12 mouse cellular contexts compared by ENCODE assay signal in the genomic region with DNA sequence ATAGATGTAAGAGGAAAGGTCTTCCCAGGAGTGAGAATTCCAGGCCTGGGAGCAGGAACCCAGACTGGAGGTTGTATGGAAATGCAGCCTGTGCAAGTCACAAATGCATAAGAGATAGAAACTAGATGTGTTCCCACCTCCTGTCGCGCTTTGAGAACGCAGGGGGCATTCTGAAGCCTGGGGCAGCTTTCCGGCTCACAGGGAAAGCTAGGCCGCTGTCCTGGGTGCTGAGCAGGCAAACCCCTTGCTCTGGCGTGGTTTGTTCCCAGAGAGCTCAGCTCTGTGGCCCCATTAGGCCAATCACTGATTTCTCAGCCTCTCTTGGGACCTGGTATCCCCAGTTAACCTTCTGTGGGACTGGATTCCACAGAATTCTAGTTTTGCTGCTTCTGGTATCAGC. TPM values are rescaled to one million over a fixed set of nuclear protein-coding genes. Genes with fewer than 3 reads are reported as not detected.
DNase-seq lines count a peak whose midpoint lies in the region; ATAC-seq and TF ChIP-seq lines count a peak whose summit lies in the region.
"Had no signal": no experiment of that assay in that cellular context is flagged by ENCODE, and none has a peak within 500 bp of the region (broad histone marks: within the 10 kb centered on the region; RNA-seq: fewer than 3 reads in every experiment).

No protein-coding gene starts in this region.

- no peaks in the 10 kb centered on the region for H3K36me3 ChIP-seq in hindbrain, embryonic 10.5 days
- no peaks in the 10 kb centered on the region for H3K36me3 ChIP-seq in hindbrain, embryonic 16.5 days (ENCODE audit: control insufficient read depth, insufficient read depth, low read length)
- no peaks in the 10 kb centered on the region for H3K36me3 ChIP-seq in G1E (replicated peaks)
- H3K36me3 ChIP-seq in forebrain, embryonic 11.5 days (ENCODE audit: control insufficient read depth, insufficient read depth, low read length): no peaks in the 10 kb centered on the region
- H3K36me3 ChIP-seq in midbrain, embryonic 13.5 days: no peaks in the 10 kb centered on the region

- no peak overlapping the region for H3K4me2 ChIP-seq in hindbrain, embryonic 16.5 days (ENCODE audit: low read length)
- H3K4me2 ChIP-seq in forebrain, embryonic 11.5 days (ENCODE audit: low read depth, low read length, severe bottlenecking): no peak overlapping the region
- H3K4me2 ChIP-seq in midbrain, embryonic 13.5 days (replicated peaks): no peak overlapping the region

- no peak overlapping the region for H3K9ac ChIP-seq in hindbrain, embryonic 16.5 days (ENCODE audit: low read depth, low read length)
- H3K9ac ChIP-seq in forebrain, embryonic 11.5 days (ENCODE audit: low read length): no peak overlapping the region
- H3K9ac ChIP-seq in midbrain, embryonic 13.5 days (replicated peaks): no peak overlapping the region

- no peaks in the 10 kb centered on the region for H3K27me3 ChIP-seq in hindbrain, embryonic 10.5 days (ENCODE audit: insufficient read depth, poor library complexity, severe bottlenecking)
- no peaks in the 10 kb centered on the region for H3K27me3 ChIP-seq in hindbrain, embryonic 16.5 days (replicated peaks; ENCODE audit: control insufficient read depth, insufficient read depth, low read length)
- H3K27me3 ChIP-seq in G1E (ENCODE audit: insufficient read depth, low read length): peaks cover 15% of the 10 kb centered on the region
- no peaks in the 10 kb centered on the region for H3K27me3 ChIP-seq in forebrain, embryonic 11.5 days (ENCODE audit: control insufficient read depth, insufficient read depth, low read length)
- H3K27me3 ChIP-seq in midbrain, embryonic 13.5 days: no peaks in the 10 kb centered on the region

- 4% methylated on average over 6 of the region's 6 CpGs for WGBS in hindbrain, embryonic 10.5 days
- WGBS in hindbrain, embryonic 16.5 days: 15% methylated on average over 6 of the region's 6 CpGs
- 9% methylated on average over 6 of the region's 6 CpGs for WGBS in forebrain, embryonic 11.5 days
- WGBS in midbrain, embryonic 13.5 days: 7% methylated on average over 6 of the region's 6 CpGs

- TF ChIP-seq CTCF in G1E (IDR thresholded peaks at IDR 0.05; ENCODE audit: low read depth, low read length): no peak

- DNase-seq in hindbrain, embryonic 10.5 days (ENCODE audit: low spot score): no peak
- peak; percentile 9 for DNase-seq in G1E (ENCODE audit: low spot score)
- DNase-seq in forebrain, embryonic 11.5 days (ENCODE audit: low spot score): no peak
- DNase-seq in cerebellum, adult 11 months: no peak
- no peak for DNase-seq in spleen, postnatal 10 days (ENCODE audit: low spot score in 2 of 2)
- DNase-seq: cerebellum, adult 8-10 months; lung, adult 18-20 months; right cerebral cortex, adult 18-20 months had no signal

- no peaks in the 10 kb centered on the region for H3K9me3 ChIP-seq in hindbrain, embryonic 10.5 days
- H3K9me3 ChIP-seq in hindbrain, embryonic 16.5 days (ENCODE audit: control insufficient read depth, low read length): no peaks in the 10 kb centered on the region
- no peaks in the 10 kb centered on the region for H3K9me3 ChIP-seq in G1E (replicated peaks)
- no peaks in the 10 kb centered on the region for H3K9me3 ChIP-seq in forebrain, embryonic 11.5 days (ENCODE audit: control insufficient read depth, low read length)
- H3K9me3 ChIP-seq in midbrain, embryonic 13.5 days: no peaks in the 10 kb centered on the region

- H3K27ac ChIP-seq in hindbrain, embryonic 10.5 days: peak overlapping the region; percentile 90
- no peak overlapping the region for H3K27ac ChIP-seq in hindbrain, embryonic 16.5 days (ENCODE audit: low read depth, low read length)
- peak overlapping the region; percentile 81 for H3K27ac ChIP-seq in forebrain, embryonic 11.5 days (ENCODE audit: low read depth, low read length)
- peak overlapping the region; percentile 82 for H3K27ac ChIP-seq in midbrain, embryonic 13.5 days

- H3K4me1 ChIP-seq in hindbrain, embryonic 10.5 days (replicated peaks): peaks cover 79% of the 10 kb centered on the region
- H3K4me1 ChIP-seq in hindbrain, embryonic 16.5 days (ENCODE audit: control insufficient read depth, insufficient read depth, low read depth, low read length): peaks cover 20% of the 10 kb centered on the region
- no peaks in the 10 kb centered on the region for H3K4me1 ChIP-seq in G1E (ENCODE audit: insufficient read depth, low read depth, low read length)
- peaks cover 22% of the 10 kb centered on the region for H3K4me1 ChIP-seq in forebrain, embryonic 11.5 days (replicated peaks; ENCODE audit: control insufficient read depth, insufficient read depth, low read length)
- peaks cover 80% of the 10 kb centered on the region for H3K4me1 ChIP-seq in midbrain, embryonic 13.5 days (replicated peaks)

- ATAC-seq in hindbrain, embryonic 16.5 days: no peak
- ATAC-seq in G1E (ENCODE audit: extremely low read depth, insufficient number of reproducible peaks, low FRiP score, poor library complexity, severe bottlenecking): no peak
- no peak for ATAC-seq in forebrain, embryonic 11.5 days (replicated peaks; ENCODE audit: low FRiP score)
- ATAC-seq in midbrain, embryonic 13.5 days: no peak
- no peak for ATAC-seq in frontal cortex, adult (ENCODE audit: low TSS enrichment)

- 0 out of 2 replicates have a peak overlapping the region, but pooled peaks have one; percentile 6 for H3K4me3 ChIP-seq in hindbrain, embryonic 10.5 days
- H3K4me3 ChIP-seq in hindbrain, embryonic 16.5 days (ENCODE audit: low read length): no peak overlapping the region
- no peak overlapping the region for H3K4me3 ChIP-seq in G1E (ENCODE audit: low read depth, low read length)
- H3K4me3 ChIP-seq in forebrain, embryonic 11.5 days (ENCODE audit: low read depth, low read length): no peak overlapping the region
- no peak overlapping the region for H3K4me3 ChIP-seq in midbrain, embryonic 13.5 days (replicated peaks)
- H3K4me3 ChIP-seq: erythroblast, embryonic 14.5 days had no signal

RNA-seq across cellular contexts. Expression of gene Rhbdl3, which starts 11.9 kb away (rescaled TPM):
- 10.2 and 18.0 TPM in 2 replicates for polyA plus RNA-seq in hindbrain, embryonic 10.5 days (2016; fragmentation: Nextera tagmentation; extraction: Ambion mirVana)
- polyA plus RNA-seq in hindbrain, embryonic 16.5 days (2015; fragmentation: Nextera tagmentation; extraction: Ambion mirVana): 4.2 and 4.7 TPM in 2 replicates
- total RNA-seq in G1E (2014; fragmentation: Nextera tagmentation) (not detected in 2 replicates), G1E (2017) (0.06 and 0.44 TPM in 2 replicates)
- 0.02 TPM in 1 of 2 replicates, not detected in the other for polyA plus RNA-seq in G1E (2012)
- 9.0 and 10.8 TPM in 2 replicates for polyA plus RNA-seq in forebrain, embryonic 11.5 days (2014; fragmentation: Nextera tagmentation; extraction: Ambion mirVana)
- 15.3 and 28.0 TPM in 2 replicates for polyA plus RNA-seq in midbrain, embryonic 13.5 days (2015; fragmentation: Nextera tagmentation; extraction: Ambion mirVana)
- polyA plus RNA-seq: erythroblast, embryonic 14.5 days had no signal
